Mouse (Mus musculus): ENCODE results near the gene Itgax. TPM values are rescaled to one million over a fixed set of nuclear protein-coding genes. Genes with fewer than 3 reads are reported as not detected.

Itgax gene
- 0.41 and 2.1 TPM in 2 replicates for total RNA-seq (2021)
- long read RNA-seq, experiment 1 = 0 reads
- long read RNA-seq, experiment 2 = 0 reads

DNA sequence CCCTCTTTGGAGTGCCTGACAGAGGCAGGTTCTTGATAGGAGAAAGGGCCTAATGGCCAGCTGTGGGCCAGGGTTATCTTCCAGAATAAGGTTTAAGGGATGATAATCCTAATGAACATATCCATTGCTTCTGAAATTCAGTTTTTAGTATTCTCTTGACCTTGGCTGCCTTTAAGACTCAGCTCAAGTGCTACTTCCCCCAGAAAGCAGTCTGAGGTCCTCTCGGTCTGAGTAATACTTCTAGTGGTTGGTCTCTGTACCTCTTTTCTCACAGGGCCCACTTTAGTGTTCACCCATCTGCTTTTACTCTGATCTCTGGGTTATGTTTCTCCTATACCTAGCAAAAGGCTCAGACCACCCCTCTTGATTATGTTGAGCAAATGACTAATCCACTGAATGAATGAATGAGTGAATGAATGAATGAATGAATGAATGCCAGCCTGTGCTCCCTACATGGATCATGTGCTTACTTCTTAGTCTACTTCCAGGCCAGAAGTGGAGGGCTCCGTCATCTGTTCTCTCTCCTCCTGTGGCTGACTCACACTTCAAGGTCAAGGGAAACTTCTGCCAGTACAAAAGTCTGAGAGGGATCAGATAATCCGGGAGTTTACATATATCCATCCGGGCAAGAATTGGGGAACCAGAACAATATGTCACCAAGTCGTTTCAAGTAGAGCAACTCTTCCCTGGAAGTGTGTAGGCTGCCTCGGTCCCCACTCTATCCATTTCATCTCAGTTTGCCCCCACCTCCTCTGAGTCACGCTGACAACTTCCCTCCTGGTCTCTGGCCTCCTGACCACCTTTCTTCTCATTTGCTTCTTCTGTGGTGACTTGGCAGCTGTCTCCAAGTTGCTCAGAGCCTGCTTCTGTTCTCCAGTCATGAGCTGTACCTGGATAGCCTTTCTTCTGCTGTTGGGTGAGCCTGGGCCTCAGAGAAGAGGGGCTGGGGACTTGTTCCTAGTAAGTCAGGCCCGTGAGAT, at the start of gene Itgax:
TSS of gene Itgax (plus strand) at position 807 of the 980 bp plus-strand sequence.
- DNase-seq = peak; percentile 57

- no peak for DNase-seq
Observed at GRCm38 (mm10) chr7:128080012-128080411, 49.3 kb upstream of the Itgax start.

GRCm38 (mm10) chr7:128089141-128089540, 40.2 kb upstream of the Itgax start:
- no peak for DNase-seq

- DNase-seq = no peak
Observed at GRCm38 (mm10) chr7:128098135-128098534, 31.2 kb upstream of the Itgax start.

GRCm38 (mm10) chr7:128100742-128101357, 28.5 kb upstream of the Itgax start:
- no peak for DNase-seq

GRCm38 (mm10) chr7:128105246-128105645, 24.1 kb upstream of the Itgax start:
- no peak for DNase-seq

GRCm38 (mm10) chr7:128107462-128107861, 21.9 kb upstream of the Itgax start:
- DNase-seq = no peak

- no peak for DNase-seq
Observed at GRCm38 (mm10) chr7:128110314-128110713, 19.0 kb upstream of the Itgax start.

GRCm38 (mm10) chr7:128112131-128112530, 17.2 kb upstream of the Itgax start:
- no peak for DNase-seq

DNA sequence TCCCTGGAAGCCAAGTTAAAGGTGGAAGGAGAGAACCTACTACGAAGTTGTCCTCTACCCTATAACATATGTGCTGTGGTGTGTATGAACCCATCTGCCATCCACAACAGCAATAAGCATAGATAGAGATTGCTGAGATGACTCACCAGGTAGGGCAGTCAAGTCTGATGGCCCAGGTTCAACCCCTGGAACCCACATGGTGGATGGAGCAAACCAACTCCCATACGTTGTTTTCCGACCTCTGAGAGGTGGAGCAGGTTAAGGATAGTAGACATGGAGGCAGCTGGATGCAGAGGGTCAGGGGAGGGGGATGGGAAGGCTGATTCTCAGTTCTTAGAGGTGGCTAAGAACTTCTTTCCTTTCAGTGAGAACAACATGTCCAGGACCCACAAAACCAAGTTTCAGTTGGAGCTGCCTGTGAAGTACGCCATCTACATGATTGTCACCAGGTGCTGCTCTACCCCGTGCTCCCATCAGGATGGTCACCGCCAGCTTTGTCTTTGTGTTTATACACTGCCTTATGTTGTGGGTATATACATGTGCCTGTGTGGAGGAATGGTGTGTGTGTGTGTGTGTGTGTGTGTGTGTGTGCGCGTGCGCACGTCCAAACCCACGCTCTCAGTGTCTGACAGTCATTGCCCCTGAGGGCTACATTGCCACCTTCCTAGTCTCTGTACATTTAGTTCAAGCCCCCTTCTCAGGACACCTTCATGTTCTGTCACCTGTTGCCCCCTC, 14.8 kb upstream of the Itgax start:
- DNase-seq = no peak

GRCm38 (mm10) chr7:128115211-128115958, 14.0 kb upstream of the Itgax start:
- no peak for DNase-seq

DNA sequence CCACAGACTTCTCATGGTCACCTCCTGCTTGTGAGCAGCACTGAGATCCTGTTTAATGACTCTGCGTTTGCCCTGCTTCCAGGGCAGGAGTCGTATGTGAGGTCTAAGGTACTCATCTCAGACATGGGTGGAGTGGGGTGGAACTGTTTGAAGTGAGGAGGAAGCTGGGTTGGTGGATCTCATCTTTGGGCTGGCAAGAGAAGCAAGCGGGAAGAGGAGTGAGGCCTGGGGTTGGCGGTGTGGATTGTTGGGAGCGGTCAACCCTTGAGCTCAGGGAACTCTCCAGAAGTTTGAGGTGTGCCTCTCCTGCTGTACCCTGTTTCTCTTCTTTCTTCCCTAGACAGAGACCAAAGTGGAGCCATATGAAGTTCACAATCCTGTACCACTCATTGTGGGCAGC, 13.0 kb upstream of the Itgax start:
- DNase-seq = no peak

- DNase-seq = no peak
Observed at GRCm38 (mm10) chr7:128119726-128120490, 9.4 kb upstream of the Itgax start.

DNA sequence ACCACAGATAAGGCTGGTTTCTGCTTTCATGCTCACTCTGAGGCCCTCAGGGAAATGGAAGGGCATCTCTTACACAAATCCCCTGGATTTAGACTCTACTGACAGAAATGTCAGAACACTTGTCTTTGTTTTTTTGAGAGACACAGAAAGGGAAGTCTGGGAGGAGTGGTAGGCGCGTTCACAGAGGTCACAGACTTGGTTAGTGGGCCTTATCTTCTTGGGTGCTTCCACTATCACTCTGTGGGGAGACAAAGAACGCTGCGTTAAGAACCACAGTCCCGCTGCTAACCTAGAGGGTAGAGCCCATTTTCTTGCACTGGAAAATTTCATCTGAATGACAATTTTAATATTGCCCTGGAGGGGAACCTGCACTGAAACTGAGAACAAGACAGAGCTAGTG, 2.8 kb downstream of the Itgax start:
- DNase-seq = no peak

DNA sequence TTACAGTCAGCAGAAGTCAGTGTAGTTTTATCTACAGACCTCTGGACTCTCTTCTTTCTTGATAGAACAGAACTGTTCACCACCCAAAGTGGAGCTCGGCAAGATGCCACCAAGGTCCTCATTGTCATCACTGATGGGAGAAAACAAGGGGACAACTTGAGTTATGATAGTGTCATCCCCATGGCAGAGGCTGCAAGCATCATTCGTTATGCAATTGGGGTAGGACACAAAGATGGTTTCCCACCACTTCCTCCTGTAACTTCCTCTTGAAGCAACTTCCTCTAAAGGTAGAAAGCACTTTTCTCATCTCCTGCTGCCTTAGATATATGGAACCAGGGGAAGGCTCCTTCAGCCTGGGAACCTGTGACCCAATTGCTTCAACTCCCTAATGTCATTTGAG, 4.2 kb downstream of the Itgax start:
- no peak for DNase-seq

GRCm38 (mm10) chr7:128136927-128137326, 7.6 kb downstream of the Itgax start:
- DNase-seq = no peak

DNA sequence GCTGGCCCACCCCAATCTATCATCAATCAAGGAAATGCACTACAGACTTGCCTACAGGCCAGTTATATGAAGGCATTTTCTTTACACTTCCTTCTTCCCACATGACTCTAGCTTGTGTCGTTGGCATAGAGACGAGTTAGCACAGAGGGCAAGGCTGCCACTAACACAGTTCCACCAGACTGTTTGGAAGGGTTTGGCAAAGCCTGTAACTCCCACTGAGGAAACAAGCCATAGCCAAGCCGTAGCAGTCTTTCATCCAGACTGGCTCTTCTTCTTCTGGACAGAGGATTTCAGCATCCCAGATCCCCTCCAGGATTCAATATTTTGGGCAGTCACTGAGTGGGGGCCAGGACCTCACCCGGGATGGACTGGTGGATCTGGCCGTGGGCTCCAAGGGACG, 10.3 kb downstream of the Itgax start:
- DNase-seq = no peak

DNA sequence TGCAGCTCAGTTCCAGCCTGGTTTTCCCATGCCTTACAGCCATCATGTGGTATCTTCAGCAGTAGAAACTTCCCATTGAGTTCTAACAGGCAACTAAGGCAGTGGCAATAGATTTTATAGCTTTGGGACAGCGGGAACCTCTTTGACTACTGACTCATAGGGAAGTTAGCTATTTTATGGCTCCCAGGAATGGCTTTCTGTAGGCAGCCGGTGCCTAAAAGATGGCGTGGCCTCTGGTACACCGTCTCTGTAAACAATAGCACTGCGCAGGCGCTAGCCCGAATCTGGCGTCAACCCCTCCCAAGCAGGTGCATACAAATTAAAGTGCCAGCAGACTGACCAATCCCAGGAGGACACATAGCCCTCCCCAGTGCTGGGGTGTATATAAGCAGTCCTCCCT, 21.6 kb downstream of the Itgax start:
- no peak for DNase-seq

DNA sequence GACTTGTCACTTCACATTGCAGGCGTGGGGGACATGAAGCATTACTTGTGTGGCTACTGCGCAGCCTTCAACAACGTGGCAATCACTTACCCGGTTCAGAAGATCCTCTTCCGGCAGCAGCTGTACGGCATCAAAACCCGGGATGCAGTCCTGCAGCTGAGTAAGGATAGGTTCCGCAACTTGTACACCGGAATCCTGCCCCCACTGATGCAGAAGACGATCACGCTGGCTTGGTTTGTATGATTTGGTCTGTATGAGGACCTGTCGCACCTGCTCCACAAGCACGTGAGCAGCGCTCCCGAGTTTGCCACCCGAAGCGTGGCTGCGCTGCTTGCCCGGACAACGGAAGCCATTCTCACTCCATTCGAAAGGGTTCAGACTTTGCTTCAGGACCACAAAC, 24.7 kb downstream of the Itgax start, which contains the start of gene Itgad:
TSS of gene Itgad (plus strand) at position 301 of the 400 bp plus-strand sequence.
- no peak for DNase-seq

GRCm38 (mm10) chr7:128154924-128155323, 25.6 kb downstream of the Itgax start:
- DNase-seq = peak; percentile 11

All from adrenal gland, postnatal 14 days (tissue).